Mouse (Mus musculus): Measurements from ENCODE around the gene Kat6b. TPM values are rescaled to one million over a fixed set of nuclear protein-coding genes. Genes with fewer than 3 reads are reported as not detected.

The Kat6b gene
- polyA plus RNA-seq, 1 experiment from 2014 or later, result 13.5 TPM

- no peak overlapping the region for H3K4me3 ChIP-seq (ENCODE audit: low read depth, low read length)
- no peak overlapping the region for H3K9ac ChIP-seq (ENCODE audit: low read length)
- no peak overlapping the region for H3K4me2 ChIP-seq
- no peak for ATAC-seq (ENCODE audit: low FRiP score)
- no peak overlapping the region for H3K27ac ChIP-seq (ENCODE audit: low read depth, low read length)
- WGBS, result 84% methylated on average over 7 of the region's 7 CpGs
- no peaks in the 10 kb centered on the region for H3K4me1 ChIP-seq (ENCODE audit: control insufficient read depth, insufficient read depth, low read length)
- H3K36me3 ChIP-seq (ENCODE audit: control insufficient read depth, insufficient read depth, low read length), result no peaks in the 10 kb centered on the region
- DNase-seq (ENCODE audit: low spot score, missing footprints), result no peak
- peaks cover 4% of the 10 kb centered on the region; the same call in 1 of the 2 replicates for H3K9me3 ChIP-seq (ENCODE audit: control insufficient read depth, low read length)
- H3K27me3 ChIP-seq (ENCODE audit: control insufficient read depth, insufficient read depth, low read length), result no peaks in the 10 kb centered on the region
Observed at GRCm38 (mm10) chr14:21696186-21696830, 215.1 kb downstream of the Kat6b start.

GRCm38 (mm10) chr14:21702691-21703090 lies 221.5 kb downstream of the Kat6b start:
- Histone ChIP-seq H3K4me3 (ENCODE audit: low read depth, low read length) (no peak overlapping the region), H3K4me1 (ENCODE audit: control insufficient read depth, insufficient read depth, low read length) (peaks cover 3% of the 10 kb centered on the region; the same call in 1 of the 2 replicates), H3K4me2 (no peak overlapping the region), H3K36me3 (ENCODE audit: control insufficient read depth, insufficient read depth, low read length) (no peaks in the 10 kb centered on the region), H3K27me3 (ENCODE audit: control insufficient read depth, insufficient read depth, low read length) (no peaks in the 10 kb centered on the region), H3K9me3 (ENCODE audit: control insufficient read depth, low read length) (no peaks in the 10 kb centered on the region), H3K9ac (ENCODE audit: low read length) (no peak overlapping the region), H3K27ac (ENCODE audit: low read depth, low read length) (no peak overlapping the region)
- no peak for ATAC-seq (ENCODE audit: low FRiP score)
- no peak for DNase-seq (ENCODE audit: low spot score, missing footprints)
- 97% methylated on average over 8 of the region's 8 CpGs for WGBS

- Histone ChIP-seq H3K27ac (ENCODE audit: low read depth, low read length) (no peak overlapping the region), H3K4me1 (ENCODE audit: control insufficient read depth, insufficient read depth, low read length) (peaks cover 3% of the 10 kb centered on the region; the same call in 1 of the 2 replicates), H3K4me2 (no peak overlapping the region), H3K4me3 (ENCODE audit: low read depth, low read length) (no peak overlapping the region), H3K9me3 (ENCODE audit: control insufficient read depth, low read length) (no peaks in the 10 kb centered on the region), H3K9ac (ENCODE audit: low read length) (no peak overlapping the region), H3K36me3 (ENCODE audit: control insufficient read depth, insufficient read depth, low read length) (no peaks in the 10 kb centered on the region), H3K27me3 (ENCODE audit: control insufficient read depth, insufficient read depth, low read length) (no peaks in the 10 kb centered on the region)
- DNase-seq (ENCODE audit: low spot score, missing footprints), result no peak
- WGBS, result 90% methylated on average over 5 of the region's 5 CpGs
- ATAC-seq (ENCODE audit: low FRiP score), result no peak
Observed at GRCm38 (mm10) chr14:21703255-21703654, 222.0 kb downstream of the Kat6b start.

- no peak for ATAC-seq (ENCODE audit: low FRiP score)
- DNase-seq (ENCODE audit: low spot score, missing footprints), result no peak
- Histone ChIP-seq H3K27me3 (ENCODE audit: control insufficient read depth, insufficient read depth, low read length) (no peaks in the 10 kb centered on the region), H3K27ac (ENCODE audit: low read depth, low read length) (no peak overlapping the region), H3K9me3 (ENCODE audit: control insufficient read depth, low read length) (no peaks in the 10 kb centered on the region), H3K4me2 (no peak overlapping the region), H3K4me3 (ENCODE audit: low read depth, low read length) (no peak overlapping the region), H3K4me1 (ENCODE audit: control insufficient read depth, insufficient read depth, low read length) (peaks cover 3% of the 10 kb centered on the region; the same call in 1 of the 2 replicates), H3K9ac (ENCODE audit: low read length) (no peak overlapping the region), H3K36me3 (ENCODE audit: control insufficient read depth, insufficient read depth, low read length) (no peaks in the 10 kb centered on the region)
- 89% methylated on average over 2 of the region's 2 CpGs for WGBS
Observed at GRCm38 (mm10) chr14:21705462-21705861, 224.2 kb downstream of the Kat6b start.

GRCm38 (mm10) chr14:21706759-21707571 lies 225.7 kb downstream of the Kat6b start:
- Histone ChIP-seq H3K36me3 (ENCODE audit: control insufficient read depth, insufficient read depth, low read length) (no peaks in the 10 kb centered on the region), H3K9me3 (ENCODE audit: control insufficient read depth, low read length) (no peaks in the 10 kb centered on the region), H3K27me3 (ENCODE audit: control insufficient read depth, insufficient read depth, low read length) (no peaks in the 10 kb centered on the region), H3K4me2 (no peak overlapping the region), H3K4me1 (ENCODE audit: control insufficient read depth, insufficient read depth, low read length) (peaks cover 3% of the 10 kb centered on the region; the same call in 1 of the 2 replicates), H3K27ac (ENCODE audit: low read depth, low read length) (no peak overlapping the region), H3K9ac (ENCODE audit: low read length) (no peak overlapping the region), H3K4me3 (ENCODE audit: low read depth, low read length) (no peak overlapping the region)
- DNase-seq (ENCODE audit: low spot score, missing footprints), result no peak
- WGBS, result 56% methylated on average over 12 of the region's 12 CpGs
- ATAC-seq (ENCODE audit: low FRiP score), result no peak

- H3K27ac ChIP-seq (ENCODE audit: low read depth, low read length), result no peak overlapping the region
- WGBS, result 46% methylated on average over 2 of the region's 2 CpGs
- ATAC-seq (ENCODE audit: low FRiP score), result no peak
Observed at GRCm38 (mm10) chr14:21709545-21709944, 228.3 kb downstream of the Kat6b start.

GRCm38 (mm10) chr14:21711231-21711630 lies 230.0 kb downstream of the Kat6b start:
- no peaks in the 10 kb centered on the region for H3K9me3 ChIP-seq (ENCODE audit: control insufficient read depth, low read length)
- H3K4me1 ChIP-seq (ENCODE audit: control insufficient read depth, insufficient read depth, low read length), result peaks cover 3% of the 10 kb centered on the region; the same call in 1 of the 2 replicates
- H3K4me2 ChIP-seq, result no peak overlapping the region
- H3K27ac ChIP-seq (ENCODE audit: low read depth, low read length), result no peak overlapping the region
- no peak for ATAC-seq (ENCODE audit: low FRiP score)
- 82% methylated on average over 2 of the region's 2 CpGs for WGBS
- no peaks in the 10 kb centered on the region for H3K36me3 ChIP-seq (ENCODE audit: control insufficient read depth, insufficient read depth, low read length)
- H3K27me3 ChIP-seq (ENCODE audit: control insufficient read depth, insufficient read depth, low read length), result no peaks in the 10 kb centered on the region
- H3K4me3 ChIP-seq (ENCODE audit: low read depth, low read length), result no peak overlapping the region
- no peak overlapping the region for H3K9ac ChIP-seq (ENCODE audit: low read length)
- DNase-seq (ENCODE audit: low spot score, missing footprints), result no peak

More at GRCm38 (mm10) chr14:21709545-21709944, 228.3 kb downstream of the Kat6b start:
- DNase-seq (ENCODE audit: low spot score, missing footprints), result no peak
- Histone ChIP-seq H3K36me3 (ENCODE audit: control insufficient read depth, insufficient read depth, low read length) (no peaks in the 10 kb centered on the region), H3K4me1 (ENCODE audit: control insufficient read depth, insufficient read depth, low read length) (peaks cover 3% of the 10 kb centered on the region; the same call in 1 of the 2 replicates), H3K9me3 (ENCODE audit: control insufficient read depth, low read length) (no peaks in the 10 kb centered on the region), H3K4me3 (ENCODE audit: low read depth, low read length) (no peak overlapping the region), H3K27me3 (ENCODE audit: control insufficient read depth, insufficient read depth, low read length) (no peaks in the 10 kb centered on the region), H3K4me2 (no peak overlapping the region), H3K9ac (ENCODE audit: low read length) (no peak overlapping the region)

GRCm38 (mm10) chr14:21714486-21714885 lies 233.3 kb downstream of the Kat6b start, which contains the start of gene Dupd1:
Gene Dupd1 (minus strand): TSS chr14:21714576.
- Histone ChIP-seq H3K27me3 (ENCODE audit: control insufficient read depth, insufficient read depth, low read length) (no peaks in the 10 kb centered on the region), H3K36me3 (ENCODE audit: control insufficient read depth, insufficient read depth, low read length) (no peaks in the 10 kb centered on the region), H3K9ac (ENCODE audit: low read length) (no peak within 1 kb of the TSS), H3K4me3 (ENCODE audit: low read depth, low read length) (no peak within 1 kb of the TSS), H3K27ac (ENCODE audit: low read depth, low read length) (no peak within 1 kb of the TSS), H3K9me3 (ENCODE audit: control insufficient read depth, low read length) (no peaks in the 10 kb centered on the region), H3K4me2 (no peak within 1 kb of the TSS), H3K4me1 (ENCODE audit: control insufficient read depth, insufficient read depth, low read length) (peaks cover 1% of the 10 kb centered on the region; the same call in 1 of the 2 replicates)
- DNase-seq (ENCODE audit: low spot score, missing footprints) (no peak), ATAC-seq (ENCODE audit: low FRiP score) (no peak)
- WGBS, result 72% methylated on average over 5 of the region's 5 CpGs
